Mouse (Mus musculus) granulocyte monocyte progenitor cell, adult 5-6 weeks (primary cell): ENCODE results near the gene Csnk1e. TPM values are rescaled to one million over a fixed set of nuclear protein-coding genes. Genes with fewer than 3 reads are reported as not detected.

ENCODE experiments used
- ATAC-seq: replicated peaks from 2 replicates; pipeline ENCODE4 v1.8.0; 2016; ENCODE audit warnings: mild to moderate bottlenecking, moderate TSS enrichment, inconsistent platforms; ENCODE audit not compliant: poor library complexity, severe bottlenecking
- total RNA-seq, 2 experiments: library from RNA; stranded (forward) in 1 of 2; stranded (reverse) in 1 of 2; fragments of 200-712, 200-1000 nt in 1 of 2; fragments of >200 nt in 1 of 2; fragmentation: Nextera tagmentation in 1 of 2; gene quantifications; 2 replicates each; pipeline ENCODE4 v1.2.3; 2014 to 2017

Csnk1e gene
- 63.6 and 79.1 TPM in 2 replicates for total RNA-seq (2014; fragmentation: Nextera tagmentation)
- 31.3 and 31.6 TPM in 2 replicates for total RNA-seq (2017)

DNA sequence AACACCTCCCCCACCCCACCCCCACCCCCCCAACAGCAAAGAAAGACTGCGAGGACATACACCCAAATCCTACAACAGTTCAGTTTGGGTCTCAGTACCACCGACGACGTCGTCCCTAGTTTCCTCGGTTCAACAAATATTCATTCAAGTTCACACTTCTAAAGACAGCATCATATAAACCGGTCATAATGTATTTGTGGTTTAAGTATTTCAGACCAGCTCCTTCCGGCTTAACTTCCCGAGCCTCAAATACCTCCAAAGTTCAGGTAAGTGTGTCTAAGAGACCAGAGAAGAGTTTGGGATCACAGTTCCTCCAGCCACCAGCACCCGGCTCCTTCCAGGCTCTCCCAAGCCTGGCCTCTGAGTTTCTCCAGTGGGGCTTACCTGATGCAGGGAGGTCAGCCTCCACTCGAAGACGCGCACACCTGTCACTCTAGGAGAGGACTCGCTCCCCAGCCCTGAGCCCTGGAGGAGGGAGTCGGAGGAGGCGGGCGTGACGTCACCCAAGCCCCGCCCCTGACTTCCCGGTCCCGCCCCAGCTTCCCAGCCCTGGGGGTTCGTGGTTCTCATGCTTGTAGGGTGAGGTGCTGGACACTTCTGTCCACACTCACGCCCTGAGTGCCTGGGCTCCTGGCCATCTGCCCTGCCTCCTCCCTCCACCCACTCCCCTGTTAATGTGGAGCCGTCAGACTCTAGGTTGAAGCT, at the start of gene Csnk1e:
Csnk1e (minus strand) TSS at position 461 of the 705 bp plus-strand sequence.
- peak; percentile 69 for ATAC-seq

DNA sequence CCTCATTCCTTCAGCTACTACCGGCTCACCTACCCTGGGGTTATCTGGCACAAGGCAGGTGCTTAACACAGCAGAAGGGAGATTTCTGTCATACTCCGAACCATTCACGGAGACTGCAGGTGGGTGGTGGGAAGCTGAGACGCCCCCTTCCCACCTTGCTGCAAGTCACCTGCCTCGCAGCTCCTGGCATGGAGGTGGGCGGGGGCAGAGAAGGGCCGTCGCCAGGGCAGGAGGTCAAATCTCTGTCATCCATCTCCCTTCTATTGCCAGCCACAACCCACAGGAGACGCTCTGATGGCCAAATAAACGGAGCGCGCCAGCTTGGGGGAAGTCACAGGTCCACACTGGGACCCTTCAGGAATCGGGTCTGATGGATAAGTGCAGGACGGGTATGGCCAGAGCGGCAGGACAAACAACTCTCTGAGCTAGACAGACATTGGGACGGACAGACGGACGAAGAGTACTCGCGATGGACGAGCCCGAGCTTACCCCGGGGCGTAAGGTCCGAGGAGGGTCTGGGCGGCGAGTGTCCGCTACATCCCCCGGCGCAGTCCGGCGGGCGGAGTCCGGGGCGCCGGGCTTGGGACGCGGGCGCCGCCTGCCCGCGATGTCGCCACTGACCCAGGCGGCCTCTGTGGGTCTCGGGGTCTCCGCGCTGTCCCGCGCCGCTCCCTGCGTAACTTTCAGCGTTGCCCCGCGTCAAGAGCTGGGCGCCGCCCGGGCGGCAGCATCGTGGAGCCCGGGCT, 49.5 kb upstream of the Csnk1e start, which contains the start of gene Kcnj4:
Kcnj4 (minus strand) TSS at position 535 of the 746 bp plus-strand sequence.
- ATAC-seq: no peak

DNA sequence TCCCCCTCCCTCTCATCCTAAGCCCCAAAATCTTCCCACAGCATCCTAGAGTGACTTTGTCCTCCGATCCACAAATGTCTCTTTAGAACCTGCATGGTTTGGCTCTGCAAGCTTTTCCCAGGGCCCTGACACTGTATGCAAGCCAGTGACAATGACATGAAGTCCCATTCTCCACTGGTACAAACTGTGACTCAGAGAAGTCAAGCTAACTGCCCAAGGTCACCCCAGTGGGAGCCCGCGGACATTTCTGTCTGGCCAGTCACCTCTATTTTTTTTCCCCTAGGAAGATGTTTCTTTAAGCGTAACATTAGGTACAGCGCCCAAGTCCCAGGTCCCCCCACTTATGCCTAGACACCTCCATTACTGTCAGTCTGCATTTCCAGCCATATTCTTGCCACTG, 48.1 kb upstream of the Csnk1e start:
- no peak for ATAC-seq

DNA sequence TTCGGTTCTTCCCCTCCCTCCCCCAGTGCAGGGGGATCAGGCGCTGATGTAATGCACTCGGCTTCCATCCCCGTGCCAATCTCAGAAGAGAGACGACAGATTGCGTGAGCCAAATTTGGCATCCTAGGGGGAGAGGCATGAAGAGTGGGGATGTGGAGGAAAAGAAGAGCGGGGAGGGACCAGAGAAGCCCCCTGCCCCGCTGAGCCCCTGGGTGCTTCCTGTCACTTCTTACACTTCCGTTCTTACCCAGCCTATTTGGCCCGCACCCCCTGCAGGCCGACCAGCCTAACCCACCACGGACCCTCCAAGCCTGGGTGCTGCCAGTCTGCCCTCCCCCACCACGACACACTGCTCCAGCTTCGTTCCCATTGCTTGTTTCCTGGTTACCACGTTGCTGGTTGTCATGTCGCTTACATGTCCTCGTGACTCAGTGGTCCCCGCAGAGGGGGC, 47.5 kb upstream of the Csnk1e start:
- ATAC-seq: no peak

DNA sequence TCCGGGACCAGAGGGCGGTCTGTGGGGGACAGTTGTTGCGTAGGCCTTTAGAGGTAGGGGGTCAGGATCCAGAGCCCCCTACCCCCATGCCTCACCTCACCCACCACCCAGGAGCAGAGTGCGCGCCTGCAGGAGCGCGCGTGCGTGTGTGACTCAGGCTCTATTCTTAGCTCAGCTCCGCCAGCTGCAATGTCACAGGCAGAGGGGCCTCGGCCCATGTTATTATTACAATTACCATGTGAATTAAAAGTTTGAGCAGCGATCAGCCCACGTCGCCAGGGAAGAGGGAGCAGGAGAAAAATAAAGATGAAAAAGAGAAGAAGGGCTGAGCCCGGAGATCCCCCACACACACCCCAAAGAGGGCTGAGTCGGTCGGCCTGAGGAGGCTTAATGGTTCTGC, 44.7 kb upstream of the Csnk1e start:
- ATAC-seq: no peak

DNA sequence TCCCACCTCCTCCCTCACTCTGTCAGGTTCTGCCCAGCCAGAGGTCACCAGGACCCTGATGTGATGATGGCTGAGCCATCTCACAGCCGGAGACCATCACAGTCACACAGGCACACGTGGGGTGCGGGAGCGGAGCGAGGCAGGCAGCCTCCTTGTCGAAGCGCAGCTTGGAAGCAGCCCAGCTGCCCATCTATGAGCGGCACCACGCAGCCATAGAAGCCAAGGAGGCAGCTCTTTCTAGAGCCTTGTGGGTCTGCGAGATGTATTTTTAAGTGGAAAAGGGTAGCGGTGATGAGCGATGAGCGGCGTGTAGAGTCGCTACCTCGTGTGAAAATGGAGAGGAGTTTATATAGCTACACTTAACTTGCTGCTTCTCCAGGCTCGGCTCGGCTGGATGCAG, 38.2 kb upstream of the Csnk1e start:
- no peak for ATAC-seq

DNA sequence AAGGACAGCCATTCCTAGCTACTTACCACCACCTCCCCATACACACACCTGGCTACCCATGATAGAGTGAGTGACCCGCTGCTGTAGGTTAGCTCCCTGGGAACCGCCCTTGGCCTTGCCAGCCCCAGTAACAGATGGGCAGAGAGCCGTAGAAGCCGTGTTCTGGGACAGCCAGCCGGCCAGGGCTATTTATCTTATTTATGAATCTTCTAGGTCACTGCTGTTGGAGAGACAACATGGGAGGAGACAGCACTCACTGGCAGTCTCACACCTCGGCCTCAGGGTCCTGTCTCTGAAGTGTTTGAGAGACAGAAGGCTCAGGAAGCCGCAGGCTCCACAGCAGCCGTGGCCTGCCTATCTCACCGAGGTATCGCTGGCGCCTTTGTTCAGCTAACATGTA, 34.1 kb upstream of the Csnk1e start:
- no peak for ATAC-seq

DNA sequence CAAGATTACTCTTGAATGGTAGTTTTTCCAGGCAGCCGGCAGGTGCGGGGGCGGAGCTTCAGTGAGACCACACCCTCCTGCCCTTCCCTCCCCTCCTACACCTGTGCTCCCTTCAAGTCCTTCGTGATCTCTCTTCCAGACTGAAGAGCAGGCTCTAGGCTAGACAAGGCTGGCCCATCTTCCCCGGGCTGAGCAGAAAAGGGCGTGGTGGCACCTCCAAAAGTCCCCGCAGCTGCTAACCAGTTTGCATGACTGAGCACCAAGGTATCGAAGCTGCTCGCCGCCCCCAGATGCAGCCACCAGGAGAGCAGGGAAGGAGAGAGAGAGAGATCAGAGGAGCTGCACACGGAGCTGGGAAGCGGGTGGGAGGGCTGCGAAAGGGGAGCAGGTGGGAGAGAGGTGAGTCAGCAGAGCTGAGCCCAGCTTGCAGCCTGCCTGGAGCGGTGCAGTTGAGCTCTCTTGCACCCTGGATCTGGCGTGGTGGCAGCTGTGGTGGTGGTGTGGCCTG, 25.9 kb upstream of the Csnk1e start:
- ATAC-seq: no peak

DNA sequence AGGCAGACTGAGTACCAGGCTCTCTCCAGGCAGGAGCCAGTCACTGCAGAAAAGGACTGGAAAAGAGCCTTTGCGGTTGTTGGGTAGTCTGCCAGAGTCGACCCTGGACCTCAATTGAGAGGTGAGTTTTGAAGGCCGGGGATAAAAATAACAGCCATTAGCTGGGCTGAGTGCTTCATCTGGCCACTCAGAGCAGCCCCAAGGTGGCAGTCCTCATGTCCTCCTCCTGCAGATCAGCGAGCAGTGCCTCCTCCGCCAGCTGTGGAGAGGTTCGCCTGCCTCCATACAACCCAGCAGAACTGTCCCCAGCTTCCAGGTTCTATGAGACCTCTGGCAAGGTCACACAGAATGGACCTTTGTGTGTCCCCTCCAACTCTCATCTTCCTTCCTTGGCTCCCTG, 21.9 kb upstream of the Csnk1e start:
- ATAC-seq: no peak

DNA sequence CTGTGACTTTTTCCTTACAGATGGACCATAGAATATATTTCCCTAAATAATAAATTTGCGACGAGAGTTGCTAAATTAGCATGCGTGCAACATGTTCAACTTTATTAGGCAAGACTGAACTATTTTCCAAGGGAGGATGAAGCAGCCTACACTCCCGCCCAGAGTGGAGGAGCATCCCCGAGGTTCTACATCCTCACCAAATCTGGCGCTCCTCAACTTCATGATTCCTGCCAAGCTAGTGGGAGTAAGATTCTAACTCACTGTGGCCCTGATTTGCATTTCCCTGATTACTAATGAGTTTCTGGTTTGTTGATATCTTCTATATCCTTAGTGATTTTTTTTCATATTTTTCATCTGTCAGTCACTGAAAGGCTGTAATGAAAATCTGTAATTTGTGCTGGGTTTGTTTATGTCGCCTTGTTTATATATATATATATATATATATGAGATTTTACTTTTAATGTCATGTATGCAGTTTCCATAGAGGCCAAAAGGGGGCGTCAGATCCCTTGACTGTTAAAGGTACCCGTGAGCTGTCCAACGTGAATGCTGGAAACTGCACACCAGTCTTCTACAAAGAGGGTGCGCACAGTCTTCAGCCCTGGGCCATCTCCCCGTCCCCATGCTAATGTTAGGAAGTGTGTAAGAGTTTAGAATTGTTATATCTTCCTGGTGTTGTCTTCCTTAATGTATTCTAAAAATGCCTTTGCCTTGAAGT, 18.4 kb upstream of the Csnk1e start:
- ATAC-seq: no peak

DNA sequence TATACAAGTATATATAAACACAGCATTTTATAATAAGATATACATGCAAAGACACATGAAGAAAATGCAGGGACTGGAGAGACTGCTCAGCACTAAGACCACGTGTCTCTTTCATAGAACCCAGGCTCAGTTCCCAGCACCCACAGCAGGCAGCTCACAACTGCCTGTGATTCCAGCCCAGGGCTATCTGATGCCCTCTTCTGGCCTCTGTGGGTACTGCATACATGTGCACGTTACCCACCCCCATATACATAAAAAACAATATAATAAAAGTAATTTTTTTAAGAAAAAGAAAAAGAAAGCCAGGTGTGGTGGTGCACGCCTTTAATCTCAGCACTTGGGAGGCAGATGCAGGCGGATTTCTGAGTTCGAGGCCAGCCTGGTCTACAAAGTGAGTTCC, 17.7 kb upstream of the Csnk1e start:
- no peak for ATAC-seq

DNA sequence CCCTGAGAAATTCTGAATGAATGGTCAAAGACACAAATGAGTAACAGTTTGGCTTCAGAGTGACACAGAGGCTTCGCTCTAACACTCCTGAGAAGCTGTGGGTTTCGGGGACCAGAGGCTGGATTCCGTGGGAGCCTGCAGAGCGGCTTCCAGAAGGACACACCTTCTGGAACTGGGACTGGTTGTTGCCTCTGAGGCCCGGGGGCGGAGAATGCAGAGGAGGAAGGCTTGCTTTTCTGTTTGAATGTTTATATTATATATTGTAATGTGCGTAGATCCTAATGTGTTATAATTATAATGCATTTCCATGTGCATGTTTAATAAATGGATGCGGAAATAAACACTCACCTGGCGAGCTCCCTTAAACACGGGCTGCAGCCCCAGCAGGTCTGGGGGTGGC, 15.7 kb upstream of the Csnk1e start:
- no peak for ATAC-seq

DNA sequence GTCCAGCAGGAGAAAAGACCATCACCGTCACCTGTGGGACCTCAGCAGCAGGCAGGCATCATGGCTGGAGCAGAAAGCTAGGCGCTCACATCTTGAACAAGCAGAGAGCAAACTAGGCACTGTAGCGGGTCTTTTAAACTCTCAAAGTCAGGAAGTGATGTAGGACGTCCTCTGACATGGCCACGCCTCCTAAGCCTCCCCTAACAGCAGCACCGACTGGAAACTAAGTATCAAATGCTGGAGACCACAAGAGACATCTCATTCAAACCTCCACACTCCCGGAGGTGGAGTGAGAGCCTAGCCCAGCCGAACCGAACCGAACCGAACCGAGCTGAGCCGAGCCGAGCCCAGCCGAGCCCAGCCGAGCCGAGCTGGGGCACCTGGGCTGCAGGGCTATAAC, 15.2 kb upstream of the Csnk1e start:
- no peak for ATAC-seq

DNA sequence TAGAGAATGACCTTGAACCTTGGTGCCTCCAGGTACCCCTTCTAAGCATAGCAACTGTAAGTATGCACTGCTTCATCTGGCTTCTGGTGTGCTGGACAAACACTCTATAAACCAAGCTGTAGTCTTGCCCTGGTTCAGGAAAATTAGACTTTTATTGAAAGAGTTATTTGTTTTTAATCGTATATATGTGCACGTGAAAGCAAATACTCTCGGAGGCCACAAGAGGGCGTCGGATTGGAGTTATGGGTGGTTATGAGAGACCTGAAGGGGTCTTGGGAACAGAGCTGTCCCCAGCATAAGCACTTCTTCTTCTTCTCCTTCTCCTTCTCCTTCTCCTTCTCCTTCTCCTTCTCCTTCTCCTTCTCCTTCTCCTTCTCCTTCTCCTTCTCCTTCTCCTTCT, 14.2 kb upstream of the Csnk1e start:
- ATAC-seq: no peak

DNA sequence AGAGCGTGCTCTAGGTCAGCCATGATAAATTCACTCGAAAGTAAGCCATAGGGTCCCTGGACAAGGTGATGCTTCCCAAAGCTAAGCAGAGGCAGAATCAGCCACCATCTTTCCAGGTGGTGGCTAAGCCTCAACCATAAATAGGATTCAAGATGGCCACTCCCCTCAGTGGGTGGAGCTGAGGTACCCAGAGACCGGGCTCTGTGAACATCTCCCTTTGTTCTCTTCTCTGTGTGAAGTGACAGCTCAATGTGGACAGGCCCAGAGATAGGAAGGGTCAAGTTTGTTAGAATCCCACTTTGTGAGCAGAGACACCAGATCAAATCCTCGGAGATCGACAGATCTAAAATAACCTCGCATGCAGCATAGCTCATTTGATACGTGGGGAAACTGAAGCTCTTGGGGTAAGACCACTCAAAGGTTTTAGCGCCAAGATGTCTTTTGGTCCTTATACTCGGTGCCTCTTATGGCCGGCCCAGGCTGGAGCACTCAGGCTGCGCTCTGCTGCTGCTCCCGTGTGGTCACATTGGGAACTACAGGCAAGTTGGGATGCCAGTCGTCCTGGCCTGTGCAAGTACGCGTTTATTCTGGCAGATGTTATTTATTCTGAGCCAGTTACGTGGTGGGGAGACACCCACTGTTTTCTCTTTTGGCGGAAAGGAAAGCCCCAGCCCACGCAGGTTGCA, 11.4 kb upstream of the Csnk1e start:
- peak; percentile 89 for ATAC-seq

DNA sequence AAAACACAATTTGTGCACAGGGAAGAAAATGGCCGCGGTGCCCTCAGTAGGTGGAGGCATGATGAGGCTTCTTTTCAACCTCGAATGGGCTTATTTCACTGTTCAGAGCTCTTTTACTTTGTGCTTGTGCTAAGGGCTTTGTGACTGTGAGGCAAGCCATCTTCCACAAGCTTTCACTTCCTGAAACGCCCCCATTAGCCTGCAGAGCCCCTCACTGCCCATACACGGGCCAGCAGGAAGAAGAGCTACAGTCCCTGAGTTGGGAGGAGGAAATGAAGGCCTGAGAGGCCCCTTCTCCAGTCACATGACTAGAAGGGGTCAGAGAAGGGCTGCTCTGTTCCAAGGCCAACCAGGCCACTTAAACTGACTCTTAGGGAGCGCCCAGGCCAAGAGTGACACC, 1.2 kb upstream of the Csnk1e start:
- ATAC-seq: peak; percentile 91

DNA sequence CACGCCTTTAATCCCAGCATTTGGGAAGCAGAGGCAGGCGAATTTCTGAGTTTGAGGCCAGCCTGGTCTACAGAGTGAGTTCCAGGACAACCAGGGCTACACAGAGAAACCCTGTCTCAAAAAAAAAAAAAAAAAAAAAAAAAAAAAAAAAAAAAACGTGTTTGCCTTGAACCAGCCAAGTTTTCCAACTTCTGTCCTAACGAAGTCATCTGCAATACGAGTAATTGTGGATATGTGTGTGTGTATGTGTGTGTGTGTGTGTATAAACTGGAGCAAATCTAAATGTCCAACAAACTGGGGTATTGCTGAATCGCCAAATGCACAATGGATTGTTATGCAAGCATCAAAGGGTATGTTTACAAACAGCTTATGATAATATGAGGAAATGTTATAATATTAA, 738 bp upstream of the Csnk1e start:
- 0 out of 2 replicates have a peak, but pooled peaks have one; percentile 4 for ATAC-seq

DNA sequence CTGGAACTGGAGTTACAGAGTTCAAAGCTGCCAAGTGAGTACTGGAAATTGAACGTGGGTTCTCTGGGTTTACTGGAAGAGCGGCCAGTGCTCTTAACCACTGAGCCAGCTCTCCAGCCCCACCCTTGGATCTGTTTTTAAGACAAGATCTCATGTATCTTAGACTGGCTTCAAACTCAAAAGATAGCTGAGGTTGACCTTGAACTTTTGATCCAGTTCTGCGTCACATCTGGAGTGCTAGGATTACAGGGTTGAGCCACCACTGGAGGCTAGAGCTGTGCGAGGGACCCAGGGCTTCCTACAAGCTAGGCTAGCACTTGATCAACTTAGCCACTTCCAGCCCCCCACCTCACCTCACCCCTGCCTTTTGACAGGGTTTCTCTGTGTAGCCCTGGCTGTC, 1.5 kb downstream of the Csnk1e start:
- ATAC-seq: no peak

DNA sequence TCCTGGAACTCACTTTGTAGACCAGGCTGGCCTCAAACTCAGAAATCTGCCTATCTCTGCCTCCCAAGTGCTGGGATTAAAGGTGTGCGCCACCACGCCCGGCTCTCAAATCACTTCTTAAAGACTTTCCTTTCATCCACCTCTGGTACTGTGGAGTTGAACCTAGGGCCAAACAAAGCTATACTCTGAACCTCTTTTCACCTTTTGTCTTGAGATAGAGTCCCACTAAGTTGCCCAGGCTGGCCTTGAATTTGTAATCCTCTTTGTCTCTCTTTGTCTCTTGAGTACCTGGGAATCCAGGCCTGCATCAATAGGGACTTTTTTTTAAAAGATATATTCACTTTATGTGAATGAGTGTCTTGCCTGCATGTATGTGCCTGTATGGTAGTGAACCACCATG, 7.3 kb downstream of the Csnk1e start:
- ATAC-seq: no peak
